Mouse (Mus musculus) kidney, postnatal 4 days (tissue): ENCODE results near the gene Azin2.

Source experiments
- DNase-seq, 2 experiments: peaks; one replicate each; pipeline ENCODE4 v3.0.0; 2021; ENCODE audit warnings: mixed read lengths in 2 of 2

The Azin2 gene

GRCm38 (mm10) chr4:128894112-128894511, 68.1 kb downstream of the Azin2 start:
- no peak for DNase-seq

- DNase-seq, result no peak
Measured at GRCm38 (mm10) chr4:128892188-128892587, 70.1 kb downstream of the Azin2 start.

- DNase-seq, result no peak
Measured at GRCm38 (mm10) chr4:128891746-128892145, 70.5 kb downstream of the Azin2 start.

- DNase-seq, result peak; percentile 42 to 65
Measured at GRCm38 (mm10) chr4:128891157-128891556, 71.1 kb downstream of the Azin2 start.

GRCm38 (mm10) chr4:128889752-128890630, 72.3 kb downstream of the Azin2 start:
- DNase-seq, result no peak

- no peak for DNase-seq
Measured at GRCm38 (mm10) chr4:128888436-128888990, 73.7 kb downstream of the Azin2 start.

- DNase-seq, result no peak
Measured at GRCm38 (mm10) chr4:128887641-128888091, 74.6 kb downstream of the Azin2 start.

- DNase-seq, result no peak
Measured at GRCm38 (mm10) chr4:128887026-128887425, 75.2 kb downstream of the Azin2 start.

- DNase-seq, result no peak
Measured at GRCm38 (mm10) chr4:128886571-128886970, 75.7 kb downstream of the Azin2 start.

- no peak for DNase-seq
Measured at GRCm38 (mm10) chr4:128885540-128885939, 76.7 kb downstream of the Azin2 start.

- DNase-seq, result no peak
Measured at GRCm38 (mm10) chr4:128884711-128885095, 77.5 kb downstream of the Azin2 start.

GRCm38 (mm10) chr4:128883801-128884710, 78.2 kb downstream of the Azin2 start:
- DNase-seq, result peak; percentile 72 to 76

GRCm38 (mm10) chr4:128883379-128883781, 78.9 kb downstream of the Azin2 start, which contains the start of gene Trim62:
Gene Trim62, plus strand, starts transcription at chr4:128883580.
- peak; percentile 88 to 93 for DNase-seq
